Mouse (Mus musculus) left cerebral cortex, postnatal 10 days (tissue): ENCODE measurements around the gene Cyp2a12. TPM values are rescaled to one million over a fixed set of nuclear protein-coding genes. Genes with fewer than 3 reads are reported as not detected.
"Not testable (repeated sequence)": the region's sequence is repeated elsewhere in the genome, so short reads cannot be mapped to it uniquely, and the experiment has no call there.

Experiments used
- DNase-seq, 2 experiments: peaks; one replicate each; pipeline ENCODE4 v3.0.0; 2021 to 2022; ENCODE audit warnings: low spot score in 2 of 2, mixed read lengths in 1 of 2; ENCODE audit errors: extremely low spot score in 1 of 2
- intact Hi-C: fragments of 180-260 bp; cut with DNase I; formaldehyde crosslinking; loops from one replicate; pipeline ENCODE4 v1.15.1; 2025
- total RNA-seq, 2 experiments: library from RNA; stranded (reverse); gene quantifications; 2 replicates each; pipeline ENCODE4 v1.2.3; 2021

Cyp2a12 gene
- total RNA-seq = not detected

DNA sequence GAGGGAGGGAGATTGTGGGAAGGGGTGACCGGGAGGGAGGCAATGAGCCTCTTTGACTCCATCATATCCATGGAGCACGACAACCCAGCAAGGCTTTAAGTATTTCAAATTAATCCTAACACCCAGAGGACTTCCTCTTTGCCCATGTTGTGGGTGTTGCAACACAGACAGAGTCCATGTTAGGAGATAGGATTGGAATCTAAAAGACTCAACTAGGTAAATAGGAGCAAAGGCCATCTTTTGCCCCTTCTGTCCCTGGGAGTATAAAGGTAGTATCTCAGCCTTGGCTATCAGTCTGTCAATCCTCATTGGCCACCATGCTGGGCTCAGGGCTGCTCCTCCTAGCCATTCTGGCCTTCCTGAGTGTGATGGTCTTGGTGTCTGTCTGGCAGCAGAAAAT is at the start of gene Cyp2a12:
Gene Cyp2a12, plus strand, starts transcription at position 293 of the 400 bp plus-strand sequence.
- no peak for DNase-seq
- intact Hi-C loops = no loop called here

DNA sequence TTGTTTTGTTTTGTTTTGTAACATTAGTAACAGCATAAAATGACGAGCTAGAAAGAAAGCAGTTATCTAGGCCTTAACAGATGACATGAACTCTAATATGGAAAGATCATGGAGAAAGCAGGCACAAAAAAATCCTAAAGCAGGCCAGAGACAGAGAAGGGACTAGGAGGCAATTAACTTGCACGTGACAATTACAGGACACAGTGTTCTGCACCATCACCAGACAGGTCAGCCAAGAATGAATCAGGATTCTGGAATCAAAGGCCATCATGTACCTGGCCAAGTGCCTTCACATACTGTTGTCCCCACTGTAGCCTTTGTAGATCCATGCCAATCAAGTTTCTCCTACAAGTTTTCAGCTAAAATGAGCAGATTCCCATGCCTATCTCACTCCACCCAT is 47.4 kb upstream of the Cyp2a12 start:
- intact Hi-C loops = not testable (repeated sequence)

DNA sequence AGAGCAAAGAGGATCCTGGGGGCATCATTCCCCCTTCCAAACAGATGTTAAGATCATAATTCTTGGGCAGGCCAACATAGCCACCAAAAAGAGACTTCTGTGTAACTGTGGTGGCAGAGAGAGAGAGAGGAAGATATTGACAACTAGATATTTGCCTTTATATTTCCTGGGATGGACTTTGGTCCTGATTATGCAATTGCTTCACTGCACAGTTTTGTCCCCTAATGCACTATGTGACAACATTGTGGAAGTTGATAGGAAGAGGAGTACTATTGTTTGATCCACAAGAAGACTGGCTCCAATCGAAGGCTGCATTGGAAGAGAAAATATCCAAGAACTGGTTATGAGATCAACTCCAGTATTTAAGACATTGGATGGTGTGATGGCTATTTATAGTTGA is 46.9 kb upstream of the Cyp2a12 start:
- intact Hi-C loops = not testable (repeated sequence)

More for the DNA sequence above, 47.4 kb upstream of the Cyp2a12 start:
- not testable (repeated sequence) for DNase-seq

DNA sequence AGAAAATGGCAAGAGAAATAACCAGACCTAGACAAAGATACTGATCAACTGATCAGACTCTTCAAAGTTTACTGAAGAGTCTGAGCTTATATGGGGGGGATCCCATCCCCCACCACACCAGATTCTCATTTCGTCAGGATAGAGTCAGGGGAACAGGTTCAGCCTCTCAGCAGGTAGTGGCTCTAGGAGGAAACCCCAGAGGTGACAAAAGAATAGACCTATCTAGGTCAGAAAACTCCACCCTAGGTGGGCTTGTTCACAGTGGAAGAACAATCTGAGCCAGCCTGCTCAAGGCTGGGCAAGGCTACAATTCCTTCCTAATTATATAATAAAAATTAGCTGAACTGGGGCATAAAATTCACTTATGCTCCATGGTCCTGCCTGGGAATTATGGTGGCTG is 46.3 kb upstream of the Cyp2a12 start:
- DNase-seq = no peak
- intact Hi-C loops = no loop called here

More for the DNA sequence above, 46.9 kb upstream of the Cyp2a12 start:
- DNase-seq = not testable (repeated sequence)

DNA sequence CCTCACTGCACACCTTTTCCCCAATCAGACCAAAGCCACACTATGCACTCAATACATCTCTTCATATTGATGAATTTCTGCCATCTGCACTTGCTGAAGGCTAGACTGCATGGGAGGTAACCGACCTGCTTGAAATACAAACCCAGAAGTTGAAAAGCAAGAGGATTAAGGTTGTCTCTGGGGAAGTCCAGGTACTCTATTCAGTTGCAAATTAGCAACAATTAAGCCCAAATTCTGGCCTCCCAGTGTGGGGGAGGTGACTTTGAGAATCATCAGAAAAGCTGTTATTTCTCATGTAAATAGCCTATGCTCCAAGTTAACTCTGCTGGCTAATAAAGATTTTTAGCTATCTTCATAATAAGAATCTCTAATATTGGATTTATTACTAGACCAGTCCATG is 45.7 kb upstream of the Cyp2a12 start:
- intact Hi-C loops, DNase-seq: not testable (repeated sequence)

DNA sequence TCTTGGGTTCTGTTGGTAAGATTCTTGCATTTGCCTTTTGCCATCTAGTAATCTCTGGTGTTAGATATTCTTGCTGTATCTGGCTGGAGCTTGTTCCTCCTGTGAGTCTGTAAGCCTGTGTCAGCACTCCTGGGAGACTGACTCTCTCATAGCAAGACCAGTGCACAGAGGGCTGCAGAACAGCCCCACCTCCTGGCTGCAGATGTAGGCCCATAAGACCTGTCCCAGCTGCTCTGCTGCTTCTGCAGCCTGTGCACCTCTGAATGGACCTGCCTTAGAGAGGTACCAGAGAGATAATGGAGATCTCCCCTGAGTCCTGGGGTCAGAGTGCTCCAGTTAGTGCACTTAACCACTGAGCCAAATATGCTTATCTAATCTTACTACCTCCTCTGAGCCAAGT is 2.3 kb upstream of the Cyp2a12 start:
- DNase-seq, intact Hi-C loops: not testable (repeated sequence)

DNA sequence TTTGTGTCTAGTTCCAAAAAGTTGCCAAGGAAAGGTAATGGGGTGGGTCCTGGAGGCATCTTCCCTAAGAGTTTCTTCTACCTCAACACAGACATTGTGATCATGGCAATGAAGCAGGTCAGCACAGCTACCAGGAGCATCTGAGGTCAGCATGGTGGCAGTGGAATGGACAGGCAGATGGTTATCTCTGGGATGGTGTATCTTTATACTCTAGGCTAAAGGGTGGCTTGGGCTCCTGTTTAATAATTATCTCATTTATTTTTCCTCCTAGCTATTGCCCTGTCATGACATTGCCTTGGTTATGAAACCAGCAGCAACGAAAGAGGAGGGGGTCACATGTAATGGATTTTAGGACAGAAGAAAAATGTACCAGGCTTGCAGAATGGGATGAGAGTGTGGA is 20.0 kb downstream of the Cyp2a12 start:
- intact Hi-C loops, DNase-seq: not testable (repeated sequence)

DNA sequence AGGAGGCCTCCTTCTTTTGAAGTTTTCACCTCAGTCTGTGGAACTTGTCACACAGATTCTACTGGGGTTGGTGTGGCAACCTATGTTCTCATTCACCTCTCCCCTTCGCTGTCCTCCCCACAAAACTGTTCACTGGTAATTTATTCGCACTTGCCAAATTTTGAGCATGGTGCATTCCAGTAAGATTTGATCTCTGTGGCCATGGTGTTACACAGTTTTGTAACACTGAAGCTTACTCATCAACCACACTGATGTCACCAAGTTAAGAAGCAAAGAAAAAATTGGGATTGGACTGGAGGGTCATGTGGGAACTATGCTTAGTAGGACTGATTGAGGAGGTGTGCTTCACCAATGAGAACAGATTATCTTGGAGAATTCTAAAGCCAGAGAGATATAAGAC is 30.5 kb downstream of the Cyp2a12 start:
- intact Hi-C loops = not testable (repeated sequence)

DNA sequence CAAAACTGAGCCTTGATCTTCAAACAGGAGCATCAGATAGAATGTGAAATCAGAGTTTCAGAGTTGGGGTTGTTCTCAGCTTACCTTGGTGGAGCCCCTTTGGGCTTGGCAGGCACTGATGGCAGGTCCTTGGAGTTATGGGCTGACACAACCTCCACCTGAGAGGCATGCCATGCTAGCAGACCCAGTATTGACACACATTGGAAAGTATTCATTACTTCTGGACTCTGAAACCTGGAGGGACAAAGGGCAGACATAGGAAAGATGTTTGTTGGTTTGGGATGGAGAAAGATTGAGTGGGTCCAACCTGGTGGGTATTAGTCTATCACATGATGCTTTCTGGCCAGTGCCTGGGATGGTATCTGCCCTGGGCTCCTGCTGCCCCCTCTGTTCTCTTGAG is 31.0 kb downstream of the Cyp2a12 start:
- DNase-seq, intact Hi-C loops: not testable (repeated sequence)

More for the DNA sequence above, 30.5 kb downstream of the Cyp2a12 start:
- DNase-seq = not testable (repeated sequence)

DNA sequence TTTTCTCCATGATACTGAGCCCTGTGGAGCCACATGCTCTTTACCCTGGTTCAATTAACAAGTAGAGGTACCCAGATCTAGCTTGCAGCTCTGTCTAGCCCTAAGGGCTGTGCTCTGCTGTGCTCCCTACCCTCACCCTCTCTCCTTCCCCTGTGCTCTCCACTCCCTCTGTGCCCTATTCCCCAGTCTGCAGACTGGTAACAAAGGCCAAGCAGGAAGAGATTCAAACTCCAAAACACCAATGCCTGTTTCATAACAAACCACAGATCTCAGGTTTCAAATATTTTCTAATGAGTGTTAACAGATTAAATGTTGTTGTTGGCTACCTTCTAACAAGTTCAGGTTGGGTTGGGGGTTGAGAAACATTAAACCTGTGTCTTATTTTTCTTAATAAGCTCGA is 49.8 kb downstream of the Cyp2a12 start:
- intact Hi-C loops = no loop called here
- DNase-seq = no peak

DNA sequence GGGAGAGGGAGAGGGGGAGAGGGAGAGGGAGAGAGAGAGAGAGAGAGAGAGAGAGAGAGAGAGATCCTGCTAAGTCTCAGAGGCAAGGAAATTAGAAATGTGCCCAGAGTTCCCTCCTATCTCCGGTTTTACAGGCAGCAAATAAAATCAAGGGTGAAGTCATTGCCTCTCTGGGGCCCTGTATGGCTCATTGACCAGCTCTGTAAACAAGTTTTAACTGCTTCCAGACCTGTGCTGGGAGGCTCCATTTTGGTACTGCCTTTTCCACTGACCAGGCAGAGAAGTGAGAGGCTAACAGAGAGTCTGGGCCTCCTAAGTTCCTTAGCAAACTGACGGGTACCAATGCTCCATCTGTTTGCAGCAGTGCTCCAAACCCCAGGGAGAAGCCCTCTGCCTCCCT is 52.7 kb downstream of the Cyp2a12 start:
- DNase-seq = no peak
- intact Hi-C loops = no loop called here

Other genes starting within 250 kb of the Cyp2a12 start
- not detected for gene Cyp2g1, start 220.2 kb upstream of the Cyp2a12 start, total RNA-seq
- not detected for gene Cyp2a5, start 193.8 kb upstream of the Cyp2a12 start, total RNA-seq
- not detected for gene Cyp2a22, start 89.7 kb upstream of the Cyp2a12 start, total RNA-seq
- gene Cyp2f2, start 90.8 kb downstream of the Cyp2a12 start, total RNA-seq = under 1 TPM; 0.34 to 0.39 TPM
- not detected for gene Cyp2t4, start 124.6 kb downstream of the Cyp2a12 start, total RNA-seq
- 10 to 100 TPM; 82.3 to 84.9 TPM for gene Egln2, start 137.7 kb downstream of the Cyp2a12 start, total RNA-seq
- 10 to 100 TPM; 85.4 to 89.5 TPM for gene Rab4b, start 149.8 kb downstream of the Cyp2a12 start, total RNA-seq
- not detected for gene Gm21983, start 152.0 kb downstream of the Cyp2a12 start, total RNA-seq
- gene Mia, start 152.1 kb downstream of the Cyp2a12 start, total RNA-seq = 1 to 10 TPM; 1.5 to 3.2 TPM
- gene BC024978, start 166.7 kb downstream of the Cyp2a12 start, total RNA-seq = 10 to 100 TPM; 19.7 to 21.5 TPM
- 10 to 100 TPM; 83.9 to 84.3 TPM for gene Snrpa, start 167.2 kb downstream of the Cyp2a12 start, total RNA-seq
- gene Itpkc, start 199.6 kb downstream of the Cyp2a12 start, total RNA-seq = 1 to 10 TPM; 7.6 to 8.7 TPM
- gene Coq8b, start 203.9 kb downstream of the Cyp2a12 start, total RNA-seq = 10 to 100 TPM; 28.3 TPM
- 100 to 1,000 TPM; 117 to 126 TPM for gene Numbl, start 229.4 kb downstream of the Cyp2a12 start, total RNA-seq